Mouse (Mus musculus): Measurements from ENCODE around the gene Tbc1d24. TPM values are rescaled to one million over a fixed set of nuclear protein-coding genes. Genes with fewer than 3 reads are reported as not detected.

Tbc1d24 gene
- polyA plus RNA-seq, 1 experiment from 2014 or later = 5.4 TPM

GRCm38 (mm10) chr17:24151382-24151781, 54.0 kb downstream of the Tbc1d24 start:
- WGBS = 10% methylated on average over 7 of the region's 7 CpGs
- peak overlapping the region; percentile 71 for H3K9ac ChIP-seq (ENCODE audit: low read length)

GRCm38 (mm10) chr17:24150824-24151223, 54.5 kb downstream of the Tbc1d24 start, which contains the start of gene Pdpk1:
TSS of gene Pdpk1 (minus strand) at chr17:24150924.
- no peaks in the 10 kb centered on the region for H3K36me3 ChIP-seq (ENCODE audit: control insufficient read depth, insufficient read depth, low read length)
- ATAC-seq (ENCODE audit: insufficient read depth, low FRiP score) = no peak
- H3K27ac ChIP-seq (ENCODE audit: low read length) = peak within 1 kb of the TSS; percentile 65; the same call in 1 of the 2 replicates
- no peaks in the 10 kb centered on the region for H3K27me3 ChIP-seq (ENCODE audit: control insufficient read depth, insufficient read depth, low read length)
- peak within 1 kb of the TSS; percentile 46 for H3K4me3 ChIP-seq (replicated peaks; ENCODE audit: low read length)
- 77% methylated on average over 2 of the region's 2 CpGs for WGBS
- peak within 1 kb of the TSS; percentile 93 for H3K4me2 ChIP-seq (ENCODE audit: low read depth, low read length)
- peaks cover 10% of the 10 kb centered on the region; the same call in 1 of the 2 replicates for H3K4me1 ChIP-seq (ENCODE audit: control insufficient read depth, insufficient read depth, low read length)
- peak within 1 kb of the TSS; percentile 71 for H3K9ac ChIP-seq (ENCODE audit: low read length)
- H3K9me3 ChIP-seq (replicated peaks; ENCODE audit: control insufficient read depth, low read length) = no peaks in the 10 kb centered on the region

More at GRCm38 (mm10) chr17:24151382-24151781, 54.0 kb downstream of the Tbc1d24 start:
- Histone ChIP-seq H3K36me3 (ENCODE audit: control insufficient read depth, insufficient read depth, low read length) (no peaks in the 10 kb centered on the region), H3K4me1 (ENCODE audit: control insufficient read depth, insufficient read depth, low read length) (peaks cover 10% of the 10 kb centered on the region; the same call in 1 of the 2 replicates), H3K27me3 (ENCODE audit: control insufficient read depth, insufficient read depth, low read length) (no peaks in the 10 kb centered on the region), H3K4me3 (replicated peaks; ENCODE audit: low read length) (peak overlapping the region; percentile 46), H3K9me3 (replicated peaks; ENCODE audit: control insufficient read depth, low read length) (no peaks in the 10 kb centered on the region), H3K4me2 (ENCODE audit: low read depth, low read length) (peak overlapping the region; percentile 93), H3K27ac (ENCODE audit: low read length) (no peak overlapping the region)
- no peak for ATAC-seq (ENCODE audit: insufficient read depth, low FRiP score)

- H3K9me3 ChIP-seq (replicated peaks; ENCODE audit: control insufficient read depth, low read length) = no peaks in the 10 kb centered on the region
- no peak overlapping the region for H3K4me2 ChIP-seq (ENCODE audit: low read depth, low read length)
- peaks cover 10% of the 10 kb centered on the region; the same call in 1 of the 2 replicates for H3K4me1 ChIP-seq (ENCODE audit: control insufficient read depth, insufficient read depth, low read length)
- H3K9ac ChIP-seq (ENCODE audit: low read length) = no peak overlapping the region
- ATAC-seq (ENCODE audit: insufficient read depth, low FRiP score) = no peak
- 85% methylated on average over 7 of the region's 7 CpGs for WGBS
- H3K27me3 ChIP-seq (ENCODE audit: control insufficient read depth, insufficient read depth, low read length) = no peaks in the 10 kb centered on the region
- no peaks in the 10 kb centered on the region for H3K36me3 ChIP-seq (ENCODE audit: control insufficient read depth, insufficient read depth, low read length)
- H3K27ac ChIP-seq (ENCODE audit: low read length) = no peak overlapping the region
- no peak overlapping the region for H3K4me3 ChIP-seq (replicated peaks; ENCODE audit: low read length)
These were observed 55.9 kb downstream of the Tbc1d24 start for GRCm38 (mm10) chr17:24149421-24149820.

GRCm38 (mm10) chr17:24142897-24143296, 62.5 kb downstream of the Tbc1d24 start:
- no peak for ATAC-seq (ENCODE audit: insufficient read depth, low FRiP score)
- H3K27me3 ChIP-seq (ENCODE audit: control insufficient read depth, insufficient read depth, low read length) = no peaks in the 10 kb centered on the region

GRCm38 (mm10) chr17:24141425-24141920, 63.9 kb downstream of the Tbc1d24 start:
- peak overlapping the region; percentile 95 for H3K9ac ChIP-seq (ENCODE audit: low read length)
- peak; percentile 97 for ATAC-seq (ENCODE audit: insufficient read depth, low FRiP score)
- H3K4me3 ChIP-seq (replicated peaks; ENCODE audit: low read length) = peak overlapping the region; percentile 92
- H3K27me3 ChIP-seq (ENCODE audit: control insufficient read depth, insufficient read depth, low read length) = no peaks in the 10 kb centered on the region
- no peaks in the 10 kb centered on the region for H3K9me3 ChIP-seq (replicated peaks; ENCODE audit: control insufficient read depth, low read length)
- WGBS = under 1% methylated on average over 54 of the region's 57 CpGs
- peak overlapping the region; percentile 83 for H3K27ac ChIP-seq (ENCODE audit: low read length)
- H3K4me1 ChIP-seq (ENCODE audit: control insufficient read depth, insufficient read depth, low read length) = peaks cover 16% of the 10 kb centered on the region
- no peaks in the 10 kb centered on the region for H3K36me3 ChIP-seq (ENCODE audit: control insufficient read depth, insufficient read depth, low read length)
- peak overlapping the region; percentile 89 for H3K4me2 ChIP-seq (ENCODE audit: low read depth, low read length)

More at GRCm38 (mm10) chr17:24142897-24143296, 62.5 kb downstream of the Tbc1d24 start:
- Histone ChIP-seq H3K4me3 (replicated peaks; ENCODE audit: low read length) (no peak overlapping the region), H3K9me3 (replicated peaks; ENCODE audit: control insufficient read depth, low read length) (no peaks in the 10 kb centered on the region), H3K27ac (ENCODE audit: low read length) (no peak overlapping the region), H3K36me3 (ENCODE audit: control insufficient read depth, insufficient read depth, low read length) (no peaks in the 10 kb centered on the region), H3K9ac (ENCODE audit: low read length) (no peak overlapping the region), H3K4me1 (ENCODE audit: control insufficient read depth, insufficient read depth, low read length) (peaks cover 11% of the 10 kb centered on the region), H3K4me2 (ENCODE audit: low read depth, low read length) (no peak overlapping the region)
- 34% methylated on average over 2 of the region's 2 CpGs for WGBS

- peak overlapping the region; percentile 83 for H3K27ac ChIP-seq (ENCODE audit: low read length)
- peaks cover 16% of the 10 kb centered on the region for H3K4me1 ChIP-seq (ENCODE audit: control insufficient read depth, insufficient read depth, low read length)
- peak overlapping the region; percentile 89 for H3K4me2 ChIP-seq (ENCODE audit: low read depth, low read length)
- under 1% methylated on average over 41 of the region's 43 CpGs for WGBS
- H3K4me3 ChIP-seq (replicated peaks; ENCODE audit: low read length) = peak overlapping the region; percentile 92
- peak overlapping the region; percentile 95 for H3K9ac ChIP-seq (ENCODE audit: low read length)
- H3K36me3 ChIP-seq (ENCODE audit: control insufficient read depth, insufficient read depth, low read length) = no peaks in the 10 kb centered on the region
- H3K9me3 ChIP-seq (replicated peaks; ENCODE audit: control insufficient read depth, low read length) = no peaks in the 10 kb centered on the region
- H3K27me3 ChIP-seq (ENCODE audit: control insufficient read depth, insufficient read depth, low read length) = no peaks in the 10 kb centered on the region
- peak; percentile 62 for ATAC-seq (ENCODE audit: insufficient read depth, low FRiP score)
These were observed 64.4 kb downstream of the Tbc1d24 start for GRCm38 (mm10) chr17:24140845-24141424.

- Histone ChIP-seq H3K4me3 (replicated peaks; ENCODE audit: low read length) (peak overlapping the region; percentile 92), H3K27me3 (ENCODE audit: control insufficient read depth, insufficient read depth, low read length) (no peaks in the 10 kb centered on the region), H3K4me2 (ENCODE audit: low read depth, low read length) (peak overlapping the region; percentile 89), H3K36me3 (ENCODE audit: control insufficient read depth, insufficient read depth, low read length) (no peaks in the 10 kb centered on the region), H3K27ac (ENCODE audit: low read length) (no peak overlapping the region), H3K9me3 (replicated peaks; ENCODE audit: control insufficient read depth, low read length) (no peaks in the 10 kb centered on the region), H3K9ac (ENCODE audit: low read length) (peak overlapping the region; percentile 95; the same call in 1 of the 2 replicates), H3K4me1 (ENCODE audit: control insufficient read depth, insufficient read depth, low read length) (peaks cover 16% of the 10 kb centered on the region)
- ATAC-seq (ENCODE audit: insufficient read depth, low FRiP score) = no peak
- WGBS = 82% methylated on average over 4 of the region's 4 CpGs
These were observed 65.4 kb downstream of the Tbc1d24 start for GRCm38 (mm10) chr17:24139968-24140367.

GRCm38 (mm10) chr17:24139256-24139655, 66.1 kb downstream of the Tbc1d24 start:
- no peaks in the 10 kb centered on the region for H3K27me3 ChIP-seq (ENCODE audit: control insufficient read depth, insufficient read depth, low read length)
- no peaks in the 10 kb centered on the region for H3K9me3 ChIP-seq (replicated peaks; ENCODE audit: control insufficient read depth, low read length)
- 80% methylated on average over 3 of the region's 3 CpGs for WGBS
- no peak for ATAC-seq (ENCODE audit: insufficient read depth, low FRiP score)
- no peak overlapping the region for H3K4me3 ChIP-seq (replicated peaks; ENCODE audit: low read length)
- H3K4me2 ChIP-seq (ENCODE audit: low read depth, low read length) = no peak overlapping the region
- H3K36me3 ChIP-seq (ENCODE audit: control insufficient read depth, insufficient read depth, low read length) = no peaks in the 10 kb centered on the region
- peaks cover 16% of the 10 kb centered on the region for H3K4me1 ChIP-seq (ENCODE audit: control insufficient read depth, insufficient read depth, low read length)
- no peak overlapping the region for H3K9ac ChIP-seq (ENCODE audit: low read length)
- H3K27ac ChIP-seq (ENCODE audit: low read length) = no peak overlapping the region

- no peak overlapping the region for H3K9ac ChIP-seq (ENCODE audit: low read length)
- no peaks in the 10 kb centered on the region for H3K9me3 ChIP-seq (replicated peaks; ENCODE audit: control insufficient read depth, low read length)
- peaks cover 16% of the 10 kb centered on the region for H3K4me1 ChIP-seq (ENCODE audit: control insufficient read depth, insufficient read depth, low read length)
- 73% methylated on average over 2 of the region's 2 CpGs for WGBS
- no peak overlapping the region for H3K4me2 ChIP-seq (ENCODE audit: low read depth, low read length)
- no peak overlapping the region for H3K4me3 ChIP-seq (replicated peaks; ENCODE audit: low read length)
- no peak overlapping the region for H3K27ac ChIP-seq (ENCODE audit: low read length)
- H3K36me3 ChIP-seq (ENCODE audit: control insufficient read depth, insufficient read depth, low read length) = no peaks in the 10 kb centered on the region
- ATAC-seq (ENCODE audit: insufficient read depth, low FRiP score) = no peak
- no peaks in the 10 kb centered on the region for H3K27me3 ChIP-seq (ENCODE audit: control insufficient read depth, insufficient read depth, low read length)
These were observed 68.0 kb downstream of the Tbc1d24 start for GRCm38 (mm10) chr17:24137226-24137880.
